Mouse (Mus musculus) right cerebral cortex, postnatal 25 days (tissue): ENCODE measurements around the gene Olfr867.

ENCODE experiments used
- DNase-seq: peaks from one replicate; pipeline ENCODE4 v3.0.0; 2022

Olfr867 gene

DNA sequence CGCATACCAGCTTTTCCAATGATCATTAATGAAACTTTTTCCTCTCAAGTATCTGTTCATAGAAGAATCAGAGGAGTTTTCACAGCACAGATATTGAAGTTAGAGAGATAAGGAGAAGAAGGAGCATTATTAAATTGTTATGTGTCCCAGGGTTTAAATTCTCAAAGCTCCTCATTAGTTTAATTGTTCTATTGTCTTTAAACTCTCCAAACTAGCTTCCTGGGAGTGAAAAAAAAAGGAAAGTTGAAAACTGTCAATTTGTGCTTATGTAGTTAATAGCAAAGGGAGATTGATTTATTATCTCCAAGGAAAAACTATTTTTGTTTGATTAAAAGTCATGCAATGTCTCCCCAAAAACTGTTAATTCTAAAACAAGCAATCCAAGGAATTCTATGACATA is at the start of gene Olfr867:
Gene Olfr867, minus strand, starts transcription at position 101 of the 400 bp plus-strand sequence.
- DNase-seq, result no peak

DNA sequence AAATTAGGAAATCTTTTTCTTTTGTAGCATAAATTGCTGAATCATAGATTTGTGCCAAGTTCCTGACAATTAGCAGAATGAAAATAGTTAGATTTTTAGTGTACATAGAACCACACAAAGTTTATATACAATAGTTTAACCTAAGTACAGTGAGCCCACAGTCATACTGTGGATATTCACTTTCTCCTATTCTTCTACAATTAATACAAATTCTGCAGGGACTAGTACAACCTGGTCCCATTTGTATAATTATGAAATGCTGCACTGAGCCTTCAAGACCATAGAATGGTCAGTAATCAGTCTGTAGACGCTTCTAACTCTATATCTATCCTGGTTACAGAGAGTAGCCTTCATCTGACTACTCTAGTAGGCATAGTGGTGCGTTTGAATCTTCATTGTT is 41.0 kb upstream of the Olfr867 start, which contains the start of gene Olfr868:
Gene Olfr868, plus strand, starts transcription at position 301 of the 400 bp plus-strand sequence.
- DNase-seq, result no peak

GRCm38 (mm10) chr9:20073523-20074177 is 16.3 kb upstream of the Olfr867 start:
- no peak for DNase-seq

DNA sequence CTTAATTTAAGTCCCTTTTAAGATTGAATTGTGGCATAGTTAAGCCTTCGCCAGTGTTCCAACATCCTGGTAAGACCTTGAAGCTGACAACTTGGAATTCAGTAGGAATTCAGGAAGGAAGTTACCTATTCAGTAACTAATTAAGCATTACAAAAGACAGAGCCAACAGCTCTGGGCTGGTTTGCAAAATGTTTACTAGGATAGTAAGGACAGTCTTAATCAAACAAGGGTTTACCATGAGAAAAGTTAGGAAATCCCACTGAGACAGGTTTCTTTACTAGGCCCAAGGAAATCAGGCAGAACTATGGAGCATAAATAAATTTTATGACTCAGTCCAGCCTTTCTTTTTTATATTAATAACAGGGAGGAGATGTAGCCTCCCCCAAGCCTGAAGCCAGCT is 13.9 kb upstream of the Olfr867 start:
- DNase-seq, result no peak

GRCm38 (mm10) chr9:20070236-20070635 is 12.9 kb upstream of the Olfr867 start:
- DNase-seq, result no peak

GRCm38 (mm10) chr9:20047964-20048363 is 9.4 kb downstream of the Olfr867 start:
- DNase-seq, result no peak

DNA sequence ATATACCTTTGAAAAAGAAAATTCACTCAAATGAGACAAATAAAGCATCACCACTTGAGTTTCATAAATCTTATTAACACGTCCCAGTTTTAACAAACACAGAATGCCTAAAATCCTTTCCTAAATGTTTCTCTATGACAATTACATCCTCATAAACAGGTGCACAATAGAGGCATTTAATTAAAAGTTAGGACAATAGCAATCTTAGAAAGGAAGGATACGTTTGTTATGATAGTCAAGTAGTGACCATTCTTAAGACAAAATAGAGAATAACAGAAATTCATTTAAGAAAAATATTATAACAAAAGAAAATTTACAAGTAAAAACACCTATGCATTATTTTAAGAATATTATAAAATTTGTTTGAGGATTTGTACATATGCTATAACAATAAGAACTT is 29.4 kb downstream of the Olfr867 start, which contains the start of gene Olfr866:
Gene Olfr866, minus strand, starts transcription at position 101 of the 400 bp plus-strand sequence.
- DNase-seq, result no peak
